Mouse (Mus musculus): ENCODE results near the gene Acsl1. TPM values are rescaled to one million over a fixed set of nuclear protein-coding genes. Genes with fewer than 3 reads are reported as not detected.

Acsl1 gene
- polyA plus RNA-seq, 1 experiment, result 51.1 TPM

- Histone ChIP-seq H3K4me1 (ENCODE audit: control insufficient read depth, insufficient read depth, low read length) (no peaks in the 10 kb centered on the region), H3K4me3 (replicated peaks; ENCODE audit: insufficient read depth, low read depth, low read length) (no peak overlapping the region), H3K27me3 (ENCODE audit: control insufficient read depth, insufficient read depth, low read length) (no peaks in the 10 kb centered on the region), H3K27ac (ENCODE audit: insufficient read depth, low read length) (no peak overlapping the region)
- DNase-seq, result no peak
- WGBS, result 50% methylated on average over 12 of the region's 12 CpGs
- TF ChIP-seq POLR2A (IDR thresholded peaks at IDR 0.05; ENCODE audit: borderline replicate concordance, insufficient read depth, low read length), result no peak
- no peak for TF ChIP-seq CTCF (IDR thresholded peaks at IDR 0.05; ENCODE audit: borderline replicate concordance, insufficient read depth, low read depth, low read length)
Measured at GRCm38 (mm10) chr8:46445964-46446915, 24.6 kb upstream of the Acsl1 start.

GRCm38 (mm10) chr8:46447334-46447733 is 23.5 kb upstream of the Acsl1 start:
- 86% methylated on average over 6 of the region's 6 CpGs for WGBS
- no peak overlapping the region for H3K27ac ChIP-seq (ENCODE audit: insufficient read depth, low read length)
- no peaks in the 10 kb centered on the region for H3K4me1 ChIP-seq (ENCODE audit: control insufficient read depth, insufficient read depth, low read length)
- no peak for DNase-seq
- TF ChIP-seq POLR2A (IDR thresholded peaks at IDR 0.05; ENCODE audit: borderline replicate concordance, insufficient read depth, low read length) (no peak), CTCF (IDR thresholded peaks at IDR 0.05; ENCODE audit: borderline replicate concordance, insufficient read depth, low read depth, low read length) (no peak)
- H3K4me3 ChIP-seq (replicated peaks; ENCODE audit: insufficient read depth, low read depth, low read length), result no peak overlapping the region
- no peaks in the 10 kb centered on the region for H3K27me3 ChIP-seq (ENCODE audit: control insufficient read depth, insufficient read depth, low read length)

DNA sequence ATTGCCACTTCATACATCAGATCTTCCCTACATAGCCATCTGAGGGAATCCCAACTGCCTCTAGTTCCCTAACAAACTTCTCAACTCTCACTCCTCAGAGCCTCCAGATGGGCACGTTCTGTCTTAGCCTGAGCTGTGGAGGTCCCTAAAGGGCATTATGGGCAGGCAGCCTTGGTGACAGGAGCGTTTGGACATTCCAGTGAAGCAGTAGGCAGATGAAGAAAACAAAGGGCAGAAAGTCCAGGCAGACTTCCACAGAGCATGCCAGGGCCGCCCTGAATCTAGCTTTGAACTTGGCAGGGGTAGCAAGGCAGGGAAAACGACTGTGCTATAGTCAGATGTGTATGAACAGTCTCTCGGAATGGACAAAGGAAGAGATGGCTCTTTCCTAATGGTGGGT is 22.2 kb upstream of the Acsl1 start:
- Histone ChIP-seq H3K27me3 (ENCODE audit: control insufficient read depth, insufficient read depth, low read length) (no peaks in the 10 kb centered on the region), H3K27ac (ENCODE audit: insufficient read depth, low read length) (no peak overlapping the region), H3K4me1 (ENCODE audit: control insufficient read depth, insufficient read depth, low read length) (no peaks in the 10 kb centered on the region), H3K4me3 (replicated peaks; ENCODE audit: insufficient read depth, low read depth, low read length) (no peak overlapping the region)
- TF ChIP-seq POLR2A (IDR thresholded peaks at IDR 0.05; ENCODE audit: borderline replicate concordance, insufficient read depth, low read length), result no peak
- no peak for TF ChIP-seq CTCF (IDR thresholded peaks at IDR 0.05; ENCODE audit: borderline replicate concordance, insufficient read depth, low read depth, low read length)
- WGBS, result 40% methylated on average over 5 of the region's 5 CpGs
- DNase-seq, result no peak

GRCm38 (mm10) chr8:46449063-46449462 is 21.8 kb upstream of the Acsl1 start:
- Histone ChIP-seq H3K27ac (ENCODE audit: insufficient read depth, low read length) (no peak overlapping the region), H3K4me3 (replicated peaks; ENCODE audit: insufficient read depth, low read depth, low read length) (no peak overlapping the region), H3K27me3 (ENCODE audit: control insufficient read depth, insufficient read depth, low read length) (no peaks in the 10 kb centered on the region), H3K4me1 (ENCODE audit: control insufficient read depth, insufficient read depth, low read length) (no peaks in the 10 kb centered on the region)
- WGBS, result 66% methylated on average over 4 of the region's 4 CpGs
- no peak for DNase-seq
- TF ChIP-seq POLR2A (IDR thresholded peaks at IDR 0.05; ENCODE audit: borderline replicate concordance, insufficient read depth, low read length) (no peak), CTCF (IDR thresholded peaks at IDR 0.05; ENCODE audit: borderline replicate concordance, insufficient read depth, low read depth, low read length) (no peak)

GRCm38 (mm10) chr8:46449723-46450251 is 21.1 kb upstream of the Acsl1 start:
- no peak for DNase-seq
- no peaks in the 10 kb centered on the region for H3K27me3 ChIP-seq (ENCODE audit: control insufficient read depth, insufficient read depth, low read length)
- 80% methylated on average over 8 of the region's 8 CpGs for WGBS
- H3K4me1 ChIP-seq (ENCODE audit: control insufficient read depth, insufficient read depth, low read length), result no peaks in the 10 kb centered on the region
- no peak overlapping the region for H3K27ac ChIP-seq (ENCODE audit: insufficient read depth, low read length)
- TF ChIP-seq CTCF (IDR thresholded peaks at IDR 0.05; ENCODE audit: borderline replicate concordance, insufficient read depth, low read depth, low read length) (no peak), POLR2A (IDR thresholded peaks at IDR 0.05; ENCODE audit: borderline replicate concordance, insufficient read depth, low read length) (no peak)
- H3K4me3 ChIP-seq (replicated peaks; ENCODE audit: insufficient read depth, low read depth, low read length), result no peak overlapping the region

DNA sequence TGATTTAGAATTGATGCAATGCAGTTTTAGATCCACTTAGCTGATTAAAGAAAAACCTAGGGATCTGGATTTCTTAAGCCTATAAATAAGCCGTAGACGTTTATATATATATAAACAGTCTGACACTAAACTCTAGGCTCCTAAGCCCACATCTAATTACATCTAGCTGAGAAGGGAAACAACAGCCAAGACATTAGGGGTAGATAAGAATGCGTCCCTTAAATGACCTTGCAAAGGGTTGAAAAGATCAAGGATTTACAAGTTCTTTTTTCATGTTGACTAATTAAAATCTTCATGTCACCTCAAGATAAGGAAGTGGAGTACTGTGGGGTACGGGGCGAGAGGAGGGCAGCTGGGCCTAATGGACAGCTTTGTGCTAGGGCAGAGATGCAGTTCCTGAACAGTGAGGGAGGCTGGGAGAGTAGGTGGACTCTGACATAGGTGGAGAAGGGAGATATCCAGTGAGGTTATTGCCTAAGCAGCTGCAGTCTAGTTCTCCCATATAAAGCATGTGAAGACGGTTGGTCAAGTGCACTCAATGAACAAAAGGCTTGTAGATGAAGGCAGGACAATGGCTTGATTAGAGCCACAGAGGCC is 12.5 kb upstream of the Acsl1 start:
- Histone ChIP-seq H3K4me1 (ENCODE audit: control insufficient read depth, insufficient read depth, low read length) (no peaks in the 10 kb centered on the region), H3K27ac (ENCODE audit: insufficient read depth, low read length) (no peak overlapping the region), H3K4me3 (replicated peaks; ENCODE audit: insufficient read depth, low read depth, low read length) (no peak overlapping the region), H3K27me3 (ENCODE audit: control insufficient read depth, insufficient read depth, low read length) (no peaks in the 10 kb centered on the region)
- no peak for DNase-seq
- 88% methylated on average over 6 of the region's 6 CpGs for WGBS
- no peak for TF ChIP-seq CTCF (IDR thresholded peaks at IDR 0.05; ENCODE audit: borderline replicate concordance, insufficient read depth, low read depth, low read length)
- no peak for TF ChIP-seq POLR2A (IDR thresholded peaks at IDR 0.05; ENCODE audit: borderline replicate concordance, insufficient read depth, low read length)

DNA sequence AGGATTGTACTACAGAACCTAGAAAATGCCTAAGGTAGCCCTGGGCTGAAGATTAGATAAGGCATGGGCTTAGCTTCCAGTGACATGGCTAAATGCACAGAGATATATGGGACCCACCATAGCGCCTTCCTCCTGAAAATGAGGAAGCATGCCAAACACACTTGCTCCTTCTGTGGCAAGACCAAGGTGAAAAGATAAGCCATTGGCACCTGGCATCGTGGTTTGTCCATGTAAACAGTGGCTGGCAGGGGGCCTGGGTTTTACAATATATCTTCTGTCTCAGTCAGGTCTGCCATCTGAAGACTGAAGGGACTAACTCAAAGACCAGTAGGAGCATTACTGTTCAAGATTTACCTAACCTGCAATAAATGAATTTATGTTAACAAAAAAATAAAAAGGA is 2.4 kb upstream of the Acsl1 start:
- no peak for DNase-seq
- H3K4me3 ChIP-seq (replicated peaks; ENCODE audit: insufficient read depth, low read depth, low read length), result no peak overlapping the region
- peaks cover 4% of the 10 kb centered on the region; the same call in 1 of the 2 replicates for H3K4me1 ChIP-seq (ENCODE audit: control insufficient read depth, insufficient read depth, low read length)
- no peak for TF ChIP-seq CTCF (IDR thresholded peaks at IDR 0.05; ENCODE audit: borderline replicate concordance, insufficient read depth, low read depth, low read length)
- no peak for TF ChIP-seq POLR2A (IDR thresholded peaks at IDR 0.05; ENCODE audit: borderline replicate concordance, insufficient read depth, low read length)
- WGBS, result 66% methylated on average over 2 of the region's 2 CpGs
- no peak overlapping the region for H3K27ac ChIP-seq (ENCODE audit: insufficient read depth, low read length)
- H3K27me3 ChIP-seq (ENCODE audit: control insufficient read depth, insufficient read depth, low read length), result no peaks in the 10 kb centered on the region
